Mouse (Mus musculus) neural tube, embryonic 10.5 days (tissue): ENCODE results near the gene Zcchc17.
A peak's percentile ranks its signal among the peaks of the same experiment; 100 is the strongest.

Source experiments
- DNase-seq: peaks from one replicate; pipeline ENCODE4 v3.0.0-alpha.2; 2017; ENCODE audit warnings: low spot score; ENCODE audit errors: extremely low spot score

Zcchc17 gene

DNA sequence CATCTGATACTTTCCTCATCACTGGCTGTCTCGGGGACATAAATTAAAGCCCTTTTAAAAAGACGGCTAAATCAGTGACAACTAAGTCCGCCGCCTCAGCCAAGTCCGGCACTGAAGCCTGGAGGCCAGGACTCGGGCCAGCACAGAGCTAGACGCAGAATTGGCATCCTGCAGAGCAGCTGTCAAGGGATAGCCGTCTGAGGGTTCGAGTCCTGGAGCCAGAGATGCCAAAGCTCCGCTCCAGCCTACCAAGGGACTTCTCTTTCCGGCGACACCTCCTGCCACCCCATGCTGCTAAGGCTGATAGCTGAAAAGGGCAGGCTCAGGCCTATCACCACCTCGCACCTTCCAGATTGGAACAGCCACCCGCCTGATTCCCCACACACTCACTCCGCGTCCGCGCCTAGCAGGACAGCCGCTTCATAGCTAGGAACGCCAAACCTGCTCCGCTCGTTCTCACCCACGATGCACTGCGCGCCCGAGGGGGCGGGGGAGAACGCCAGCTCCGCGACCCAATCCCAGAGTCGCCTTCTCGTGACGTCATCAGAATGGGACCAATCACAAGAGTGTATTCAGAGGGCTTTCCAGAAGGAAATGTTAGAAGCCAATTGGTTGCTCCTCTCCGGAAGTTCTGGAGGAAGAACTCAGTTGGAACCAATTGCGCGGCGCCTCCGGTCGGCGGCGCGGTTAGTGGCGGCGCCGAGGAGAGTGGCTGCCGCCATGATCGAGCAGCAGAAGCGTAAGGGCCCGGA, at the start of gene Zcchc17, which contains the start of gene Snrnp40:
Gene Zcchc17 (minus strand): TSS at position 458 of the 752 bp plus-strand sequence.
Gene Snrnp40 (plus strand): TSS at position 647 of the 752 bp plus-strand sequence.
- peak; percentile 97 for DNase-seq

DNA sequence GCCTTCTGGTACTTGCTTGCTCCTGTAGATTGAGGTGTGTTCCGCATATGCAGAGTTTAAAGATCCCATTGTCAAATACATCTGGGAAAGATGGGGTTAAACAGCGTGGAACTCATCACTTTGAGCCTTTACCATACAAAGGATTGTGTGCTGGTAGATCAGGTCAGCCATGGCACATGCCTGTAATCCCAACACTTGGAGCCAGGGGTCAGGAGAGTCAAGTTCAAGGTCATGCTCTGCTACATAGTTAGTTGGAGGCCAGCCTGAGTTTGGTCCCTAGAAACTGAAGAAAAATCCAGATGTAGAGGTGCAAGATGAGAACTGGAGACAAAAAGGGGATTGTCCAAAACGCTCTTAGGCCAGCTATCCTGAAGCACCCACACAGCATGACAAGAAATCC, 31.5 kb upstream of the Zcchc17 start:
- DNase-seq: peak; percentile 29

DNA sequence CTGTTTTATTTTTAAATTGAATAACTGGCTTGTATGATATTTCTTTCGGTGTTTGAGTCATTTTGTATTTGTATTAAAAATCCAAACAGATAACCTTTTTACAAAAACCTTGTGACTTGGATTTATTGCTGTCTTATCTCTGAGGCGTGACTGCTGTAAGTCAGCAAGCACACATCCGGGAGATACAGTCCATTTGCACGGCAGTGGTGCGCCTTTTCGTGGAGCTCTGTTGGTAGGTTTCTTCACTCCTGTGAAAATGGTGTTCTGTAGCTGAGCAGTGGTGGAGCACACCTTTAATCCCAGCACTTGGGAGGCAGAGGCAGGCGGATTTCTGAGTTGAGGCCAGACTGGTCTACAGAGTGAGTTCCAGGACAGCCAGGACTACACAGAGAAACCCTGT, 30.2 kb upstream of the Zcchc17 start:
- DNase-seq: no peak

DNA sequence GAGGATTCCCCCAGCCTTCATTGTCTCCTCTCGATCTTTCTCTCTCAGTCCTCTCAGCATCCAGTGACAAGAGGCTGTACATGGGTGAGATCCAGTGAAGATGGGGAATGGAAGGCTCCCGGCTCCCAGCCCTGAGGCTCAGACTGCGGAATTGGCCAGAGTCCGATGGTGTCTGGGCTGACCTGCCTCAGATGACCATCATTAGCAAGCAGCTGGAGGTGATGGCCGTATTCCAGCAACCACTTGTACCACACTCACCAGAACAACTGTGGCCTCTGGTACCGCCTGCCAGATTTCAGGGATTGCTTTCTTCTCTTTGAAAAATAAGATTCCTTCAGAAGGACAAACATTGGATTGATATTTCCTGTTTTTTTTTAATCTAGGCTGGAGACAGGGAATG, 29.8 kb upstream of the Zcchc17 start:
- no peak for DNase-seq

DNA sequence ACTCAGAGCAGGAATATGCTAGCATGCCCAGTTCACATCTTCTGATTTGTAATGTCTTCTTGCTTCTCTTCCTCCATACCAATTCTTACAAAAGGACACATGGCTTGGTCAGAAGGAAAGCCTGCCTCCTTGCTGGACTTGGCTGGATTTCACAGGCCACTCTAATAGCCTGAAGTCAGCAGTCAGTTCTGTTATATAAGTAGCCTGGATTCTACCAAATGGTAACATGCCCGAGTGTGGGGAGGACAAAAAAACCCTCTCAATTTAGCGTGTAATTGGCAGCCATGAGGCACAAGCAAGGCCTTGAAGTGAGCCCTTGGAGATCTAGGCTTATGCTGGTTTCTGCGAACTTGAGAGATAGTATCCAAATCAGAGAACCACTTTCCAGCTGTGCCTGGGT, 27.5 kb upstream of the Zcchc17 start:
- no peak for DNase-seq

DNA sequence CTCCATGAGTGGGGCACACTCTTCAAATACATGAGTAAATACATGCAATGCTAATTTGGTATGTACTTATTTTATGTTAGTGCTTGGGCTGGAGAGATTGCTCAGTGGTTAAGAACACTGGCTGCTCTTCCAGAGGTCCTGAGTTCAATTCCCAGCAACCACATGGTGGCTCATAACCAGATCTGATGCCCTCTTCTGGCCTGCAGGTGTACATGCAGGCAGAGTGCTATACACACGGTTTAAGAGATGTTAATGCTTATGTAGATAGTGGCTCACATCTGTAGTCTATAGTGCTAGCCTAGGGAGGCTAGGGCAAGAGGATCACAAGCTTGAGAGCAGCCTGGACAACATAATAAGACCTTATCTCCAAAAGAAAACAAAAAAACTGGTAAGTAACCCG, 20.7 kb upstream of the Zcchc17 start:
- no peak for DNase-seq

DNA sequence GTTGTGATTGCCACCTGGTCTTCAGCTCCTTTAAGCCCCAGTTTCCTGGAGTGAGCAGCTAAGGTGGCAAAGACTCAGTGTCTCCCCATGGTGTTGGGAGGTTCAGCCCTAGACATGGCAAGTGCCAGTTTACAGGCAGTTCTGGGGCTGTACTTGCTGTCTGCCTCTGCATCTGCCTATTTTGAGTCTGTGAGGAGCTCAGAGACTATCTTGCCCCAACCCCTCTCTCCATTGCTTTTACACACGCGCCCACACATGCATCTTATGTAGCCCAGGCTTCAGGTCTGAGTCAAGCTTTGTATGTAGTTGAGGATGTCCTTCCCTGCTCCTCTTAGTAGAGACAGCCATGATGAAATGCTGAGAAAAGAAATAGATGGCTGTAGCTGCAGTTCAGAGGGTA, 19.4 kb upstream of the Zcchc17 start:
- DNase-seq: no peak

DNA sequence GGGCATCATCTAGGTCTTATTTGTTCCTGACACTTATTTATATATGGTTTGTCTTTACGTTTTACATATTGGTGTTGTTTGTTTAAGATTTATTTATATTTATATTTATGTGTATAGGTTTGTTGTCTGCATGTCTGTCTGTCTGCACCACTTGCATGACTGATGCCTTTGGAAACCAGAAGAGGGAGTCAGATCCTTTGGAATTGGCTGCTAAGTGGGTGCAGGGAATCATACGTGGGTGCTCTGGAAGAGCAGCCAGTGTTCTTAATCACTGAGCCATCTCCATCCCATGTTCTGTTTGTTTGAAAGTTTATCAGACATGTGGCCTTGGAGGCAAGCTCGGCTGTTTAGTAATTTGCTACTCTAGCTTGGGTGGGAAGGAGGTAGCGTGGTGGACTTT, 17.8 kb upstream of the Zcchc17 start:
- no peak for DNase-seq

DNA sequence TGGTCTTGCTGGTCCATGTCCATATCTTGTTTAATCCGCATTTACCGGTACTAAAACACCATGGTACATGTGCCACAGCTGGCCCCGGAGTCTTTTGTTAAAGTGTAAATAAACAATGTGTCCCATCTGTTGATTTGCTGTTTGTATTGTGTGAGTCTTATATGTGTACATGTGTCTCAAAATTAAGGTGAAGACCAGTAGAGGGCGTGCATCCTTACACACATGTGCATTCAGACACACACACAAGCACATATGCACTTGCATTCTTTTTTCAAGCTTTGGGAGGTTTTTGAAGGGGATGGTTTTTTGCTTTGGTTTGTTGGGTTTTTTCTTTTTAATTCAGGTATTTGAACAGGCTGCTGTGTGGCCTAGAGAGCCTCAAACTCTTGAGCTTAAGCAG, 16.9 kb upstream of the Zcchc17 start:
- DNase-seq: no peak

DNA sequence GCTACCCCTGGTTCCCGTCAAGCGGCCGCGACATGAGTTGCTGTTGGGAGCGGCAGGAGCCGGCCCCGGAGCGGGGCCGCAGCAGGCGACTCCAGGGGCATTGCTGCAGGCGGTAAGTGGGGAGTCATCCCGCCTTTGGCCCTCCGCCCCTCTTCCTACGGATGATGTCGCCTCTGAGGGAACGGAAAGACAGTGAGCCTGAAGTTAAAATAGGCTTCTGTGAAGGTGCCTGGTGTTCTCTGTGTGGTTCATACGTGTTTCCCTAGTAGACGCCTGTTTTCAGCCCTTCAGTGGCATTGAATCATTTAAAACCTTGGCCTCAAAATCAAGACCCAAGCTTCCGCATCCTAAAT, 471 bp upstream of the Zcchc17 start:
- DNase-seq: no peak

DNA sequence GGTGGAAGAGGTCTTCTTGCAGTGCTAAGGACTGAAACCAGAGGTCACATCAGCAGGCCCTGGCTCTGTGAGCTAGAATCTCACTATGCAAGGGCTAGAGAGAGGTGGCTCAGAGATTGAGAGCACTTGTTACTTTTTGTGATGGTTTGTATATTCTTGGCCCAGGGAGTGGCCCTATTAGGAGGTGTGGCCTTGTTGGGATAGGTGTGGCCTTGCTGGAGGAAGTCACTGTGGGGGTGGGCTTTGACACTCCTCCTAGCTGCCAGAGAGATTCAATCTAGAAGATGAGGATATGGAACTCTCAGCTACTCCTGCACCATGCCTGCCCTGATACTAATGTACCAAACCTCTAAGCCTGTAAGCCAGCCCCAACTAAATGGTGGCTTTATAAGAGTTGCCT, 1.8 kb downstream of the Zcchc17 start:
- DNase-seq: no peak

DNA sequence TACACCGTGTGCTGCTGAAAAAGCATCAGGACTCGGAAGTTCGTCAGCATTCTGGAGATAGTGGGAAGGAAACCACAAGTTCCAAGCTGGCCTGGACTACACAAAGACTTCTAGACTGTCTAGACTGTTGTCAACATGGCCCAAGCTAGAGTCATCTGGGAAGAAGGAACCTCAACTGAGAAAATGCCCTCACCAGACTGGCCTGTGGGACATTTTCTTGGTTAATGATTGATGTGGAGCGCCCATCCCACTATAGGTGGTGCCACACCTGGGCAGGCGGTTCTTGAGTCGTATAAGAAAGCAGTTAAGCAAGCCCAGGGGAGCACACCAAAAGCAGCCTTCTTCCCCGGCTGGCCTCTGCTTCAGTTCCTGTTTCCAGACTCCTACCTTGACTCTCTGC, 7.2 kb downstream of the Zcchc17 start:
- DNase-seq: no peak

DNA sequence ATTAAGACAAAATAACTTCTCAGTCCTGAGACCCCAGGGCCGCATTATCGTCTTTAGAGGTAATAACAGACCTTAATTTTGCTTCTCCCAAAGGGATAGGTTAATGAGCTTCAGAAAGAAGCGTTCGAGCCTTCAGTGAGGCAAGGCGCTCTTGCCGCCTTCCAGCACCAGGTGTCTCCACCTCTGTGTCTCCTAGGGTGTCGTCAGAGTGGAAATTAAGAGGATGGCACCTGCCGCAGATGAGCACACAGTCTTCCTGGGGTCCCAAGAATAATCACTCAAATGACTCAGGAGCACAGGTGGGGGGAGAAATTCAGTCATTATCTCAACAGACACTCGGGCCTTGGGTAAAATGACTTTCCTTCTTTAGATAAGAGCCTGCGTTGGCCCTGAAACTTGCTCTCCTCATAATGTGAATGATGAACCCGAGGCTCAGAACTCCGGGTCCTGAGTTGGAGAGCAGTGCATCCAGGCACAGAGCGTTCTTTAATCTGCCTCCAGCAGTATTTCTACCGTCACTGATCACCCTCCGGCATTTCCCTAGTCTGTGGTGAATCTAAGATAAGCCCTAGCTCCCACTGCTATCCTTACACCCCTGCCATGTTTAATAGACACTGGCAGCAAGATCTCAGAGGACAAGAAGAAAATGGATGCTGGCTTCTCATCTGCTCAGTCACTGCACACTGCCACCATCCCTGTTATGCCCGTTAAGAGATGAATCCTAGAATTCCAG, 8.9 kb downstream of the Zcchc17 start:
- no peak for DNase-seq

DNA sequence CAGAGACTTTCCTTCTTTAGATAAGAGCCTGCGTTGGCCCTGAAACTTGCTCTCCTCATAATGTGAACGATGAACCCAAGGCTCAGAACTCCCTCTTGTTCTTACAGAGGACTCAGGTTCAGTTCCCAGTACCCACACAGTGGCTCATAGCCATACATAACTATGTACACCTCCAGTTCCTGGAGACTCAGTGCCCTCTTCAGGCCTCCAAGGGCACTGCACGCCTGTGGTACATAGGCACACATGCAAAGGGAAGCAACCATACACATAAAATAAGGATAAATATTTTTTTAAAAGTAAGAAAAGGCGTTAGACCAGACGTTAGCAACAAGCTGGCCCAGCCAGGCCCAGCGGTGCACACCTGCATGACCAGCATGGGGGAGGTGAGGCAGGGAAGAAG, 10.1 kb downstream of the Zcchc17 start:
- DNase-seq: no peak

DNA sequence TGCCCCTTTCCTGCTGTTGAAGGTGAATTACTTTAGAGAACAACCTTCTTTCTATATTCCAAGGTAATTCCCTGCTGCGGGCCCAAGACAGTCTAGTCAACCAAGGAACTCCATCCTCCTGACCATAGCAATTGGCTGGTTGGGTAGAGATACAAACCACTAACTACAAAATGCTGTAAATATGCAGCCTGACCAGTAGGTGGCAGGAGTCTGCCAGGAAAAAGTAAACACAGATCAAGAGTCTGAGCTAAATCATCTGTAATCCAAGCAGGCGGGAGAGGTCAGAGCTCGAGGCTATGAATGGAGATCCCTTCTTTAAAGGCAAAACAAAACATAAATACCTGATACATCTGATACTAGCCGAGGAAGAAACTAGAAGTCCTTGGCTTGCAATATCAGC, 18.1 kb downstream of the Zcchc17 start:
- DNase-seq: peak; percentile 56

DNA sequence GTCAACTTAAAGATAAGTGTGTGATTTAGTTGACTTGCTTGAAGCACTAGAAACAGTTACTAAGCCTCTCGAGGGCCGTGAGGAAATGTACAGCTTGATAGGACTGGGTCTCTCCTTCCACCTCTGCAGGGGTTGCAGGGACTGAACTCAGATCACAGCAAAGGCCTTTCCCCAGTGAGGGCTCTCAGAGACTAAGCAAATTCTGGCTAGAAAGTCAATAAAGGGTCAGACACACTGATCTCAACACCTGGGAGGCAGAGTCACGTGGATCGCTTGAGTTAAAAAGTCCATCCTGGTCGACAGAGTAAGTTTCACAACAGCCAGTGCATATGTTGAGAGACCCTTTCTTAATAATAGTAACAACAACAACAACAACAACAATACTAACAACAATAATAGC, 23.9 kb downstream of the Zcchc17 start:
- no peak for DNase-seq

DNA sequence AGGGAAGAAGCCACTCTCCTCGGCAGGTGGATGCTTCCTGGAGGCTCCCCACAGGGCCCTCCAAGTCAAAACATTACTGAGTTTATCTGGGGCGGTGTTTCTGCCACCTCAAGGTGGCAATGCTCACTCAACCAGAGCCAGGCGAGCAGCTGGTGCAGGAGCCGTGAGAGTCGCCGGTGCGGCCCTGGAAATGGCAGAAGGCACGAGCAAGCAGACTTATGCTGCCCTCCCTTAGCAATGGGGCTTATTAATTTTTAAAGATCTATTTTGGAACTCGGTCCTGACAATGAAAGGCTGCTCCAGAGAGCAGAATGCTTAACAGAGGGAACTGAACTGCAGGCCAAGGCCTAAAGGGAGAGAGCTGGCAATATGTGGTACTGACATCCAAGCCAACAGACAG, 32.4 kb downstream of the Zcchc17 start:
- DNase-seq: no peak

DNA sequence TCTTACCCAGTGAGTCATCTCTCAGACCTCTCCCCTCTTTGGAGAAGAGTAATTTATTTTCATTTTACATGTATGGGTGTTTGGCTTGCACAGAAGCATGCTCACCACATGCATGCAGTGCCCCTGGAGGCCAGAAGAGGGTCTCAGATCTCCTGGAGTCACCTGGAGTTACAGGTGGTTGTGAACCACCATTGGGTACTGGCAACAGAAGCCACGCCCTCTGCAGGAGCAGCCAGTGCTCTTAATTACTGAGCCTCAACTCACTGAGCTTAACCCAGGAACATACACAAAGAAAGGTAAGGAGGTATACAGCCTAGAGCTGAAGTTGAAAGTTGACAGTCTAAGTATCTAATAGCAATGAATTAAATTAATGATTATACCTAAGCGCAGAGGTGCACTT, 34.3 kb downstream of the Zcchc17 start:
- DNase-seq: no peak

DNA sequence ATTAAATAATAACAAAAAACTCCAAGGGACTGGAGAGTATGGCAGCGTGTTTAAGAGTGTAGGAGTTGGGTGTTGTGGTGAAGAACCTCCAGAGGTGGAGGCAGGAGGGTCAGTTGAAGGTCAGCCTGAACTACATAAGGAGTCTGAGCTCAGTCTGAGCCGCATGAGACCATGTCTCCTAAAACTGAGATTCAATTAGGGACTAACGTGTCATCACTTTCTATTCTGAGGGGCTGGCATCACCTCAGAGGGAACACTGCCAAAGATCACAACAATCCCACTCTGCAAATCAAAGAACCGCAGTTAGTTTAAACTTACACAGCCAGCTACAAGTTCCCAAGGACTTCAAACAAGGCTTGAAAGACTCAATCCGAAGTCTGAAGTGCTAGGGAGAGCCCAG, 36.1 kb downstream of the Zcchc17 start:
- DNase-seq: no peak

DNA sequence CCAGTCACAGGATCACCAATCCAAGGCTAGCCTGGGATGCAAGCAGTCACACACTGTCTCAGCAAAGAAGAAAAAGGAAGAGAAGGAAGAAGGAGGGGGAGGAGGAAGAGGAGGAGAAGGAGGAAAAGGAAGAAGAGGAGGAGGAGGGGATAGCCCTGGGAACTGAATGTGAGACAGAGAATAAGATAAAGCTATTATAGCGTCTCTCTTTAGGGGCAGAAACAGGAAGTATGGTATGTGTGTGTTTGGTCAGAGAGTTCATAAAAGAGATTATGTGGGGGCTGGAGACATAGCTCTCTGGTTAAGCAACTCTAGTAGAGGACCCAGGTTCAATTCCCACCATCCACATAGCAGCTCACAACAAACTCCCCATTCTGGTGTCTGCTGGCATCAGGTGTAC, 36.6 kb downstream of the Zcchc17 start:
- DNase-seq: no peak

DNA sequence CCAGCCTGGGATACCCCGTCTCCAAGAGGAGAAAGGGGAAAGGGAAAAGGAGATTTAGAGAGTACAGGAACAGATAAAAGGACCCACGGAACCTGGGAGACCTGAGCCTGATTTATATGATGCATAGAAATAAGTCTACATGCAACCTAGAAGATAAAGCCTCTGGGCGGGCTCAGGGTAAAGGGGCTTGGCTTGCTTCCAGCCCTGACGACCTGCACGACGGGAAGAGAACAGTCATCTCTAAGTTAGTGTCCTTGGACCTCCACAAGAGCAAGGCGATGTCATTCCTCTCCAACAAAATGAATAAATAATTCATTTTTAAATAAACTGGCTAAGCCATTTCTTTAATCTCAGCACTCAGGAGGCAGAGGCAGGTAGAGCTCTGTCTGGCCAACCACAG, 37.2 kb downstream of the Zcchc17 start:
- no peak for DNase-seq

DNA sequence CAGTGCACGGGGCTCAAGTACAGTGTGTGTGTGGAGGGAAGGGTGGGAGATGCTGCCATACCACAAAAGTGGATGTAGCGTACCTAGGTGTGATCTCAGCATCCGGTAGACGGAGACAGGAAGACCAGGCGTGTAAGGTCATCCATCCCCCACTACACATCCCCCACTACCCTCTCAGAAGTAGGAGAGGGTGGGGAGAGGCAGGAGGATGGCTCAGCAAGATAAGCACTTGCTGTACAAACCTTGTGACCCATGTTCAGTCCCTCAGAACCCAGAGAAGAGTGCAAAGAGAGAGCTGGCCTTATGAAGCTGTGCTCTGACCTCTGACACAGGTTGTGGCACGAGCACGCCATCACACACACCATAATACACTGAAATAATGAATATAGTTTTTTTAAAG, 38.1 kb downstream of the Zcchc17 start:
- no peak for DNase-seq

DNA sequence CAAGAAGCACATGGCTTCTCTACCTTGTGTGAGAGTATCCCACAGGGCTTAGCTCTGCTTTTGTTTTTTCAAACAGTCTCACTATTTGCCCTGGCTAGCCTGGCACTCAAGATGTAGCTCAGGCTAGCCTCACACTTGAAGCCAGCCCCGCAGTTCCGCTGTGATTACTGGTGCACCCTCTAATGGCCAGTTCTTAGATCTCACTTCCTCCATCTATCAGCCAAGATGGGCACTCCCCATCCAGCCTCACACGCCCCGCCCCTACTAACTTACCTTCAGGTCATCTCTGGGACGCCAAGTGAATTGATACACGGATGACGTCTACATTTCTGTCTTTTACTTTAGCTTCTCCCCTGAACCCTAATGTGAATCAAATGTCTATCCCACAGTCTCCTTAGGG, 40.2 kb downstream of the Zcchc17 start:
- DNase-seq: no peak
